Mouse (Mus musculus) myocyte (in vitro differentiated cells): ENCODE data around the gene Pzp. TPM values are rescaled to one million over a fixed set of nuclear protein-coding genes. Genes with fewer than 3 reads are reported as not detected.

Experiments used
- H3K27me3 ChIP-seq: one replicate; pipeline ENCODE4 v1.6.1; 2011; ENCODE audit not compliant: control insufficient read depth, insufficient read depth, insufficient read length
- H3K36me3 ChIP-seq: one replicate; pipeline ENCODE4 v1.6.1; 2011; ENCODE audit not compliant: control insufficient read depth, insufficient read depth
- H3K4me2 ChIP-seq: one replicate; pipeline ENCODE4 v1.6.1; 2011; ENCODE audit warnings: low read depth, control low read depth
- H3K4me3 ChIP-seq: one replicate; pipeline ENCODE4 v1.5.1; 2011; ENCODE audit warnings: mild to moderate bottlenecking, control low read depth, moderate library complexity
- H3K79me2 ChIP-seq: one replicate; pipeline ENCODE4 v1.6.1; 2011; ENCODE audit not compliant: control insufficient read depth, insufficient read depth
- H3ac ChIP-seq: one replicate; pipeline ENCODE4 v1.6.1; 2011; ENCODE audit not compliant: control insufficient read depth, insufficient read length
- CEBPB ChIP-seq: IDR thresholded peaks from 2 replicates; pipeline ENCODE4 v1.6.1; 2011; ENCODE audit warnings: mild to moderate bottlenecking, moderate library complexity; ENCODE audit not compliant: poor library complexity, insufficient read depth, severe bottlenecking
- E2F4 ChIP-seq: IDR thresholded peaks from one replicate; pipeline ENCODE4 v1.6.1; 2011; ENCODE audit warnings: mild to moderate bottlenecking, control low read depth, moderate library complexity; ENCODE audit not compliant: insufficient read depth
- MAX ChIP-seq: IDR thresholded peaks from one replicate; pipeline ENCODE4 v1.6.1; 2011; ENCODE audit warnings: low read depth, mild to moderate bottlenecking, control low read depth
- MYOD1 ChIP-seq, 3 experiments: IDR thresholded peaks; one replicate each; pipeline ENCODE4 v1.6.1; 2011; ENCODE audit warnings: control low read depth in 2 of 3, low read depth in 2 of 3, mild to moderate bottlenecking in 2 of 3, moderate library complexity in 1 of 3; ENCODE audit not compliant: insufficient read length in 2 of 3, control insufficient read depth in 1 of 3
- MYOG ChIP-seq, 3 experiments: IDR thresholded peaks; one replicate each; pipeline ENCODE4 v1.6.1; 2011; ENCODE audit warnings: control low read depth in 2 of 3, low read depth in 2 of 3, mild to moderate bottlenecking in 2 of 3; ENCODE audit not compliant: insufficient read length in 2 of 3, control insufficient read depth in 1 of 3, insufficient read depth in 1 of 3
- POLR2A ChIP-seq: IDR thresholded peaks from one replicate; pipeline ENCODE4 v1.6.1; 2011; ENCODE audit warnings: low read depth, mild to moderate bottlenecking, control low read depth, moderate library complexity; ENCODE audit not compliant: insufficient read length
- POLR2AphosphoS2 ChIP-seq: IDR thresholded peaks from one replicate; pipeline ENCODE4 v1.6.1; 2011; ENCODE audit warnings: low read depth, control low read depth; ENCODE audit not compliant: insufficient read length
- REST ChIP-seq: IDR thresholded peaks from one replicate; pipeline ENCODE4 v1.6.1; 2011; ENCODE audit warnings: mild to moderate bottlenecking, control low read depth, moderate library complexity; ENCODE audit not compliant: insufficient read depth, insufficient read length
- SRF ChIP-seq: IDR thresholded peaks from one replicate; pipeline ENCODE4 v1.6.1; 2011; ENCODE audit warnings: low read depth; ENCODE audit not compliant: control insufficient read depth, insufficient read length
- TCF12 ChIP-seq: IDR thresholded peaks from one replicate; pipeline ENCODE4 v1.6.1; 2011; ENCODE audit warnings: mild to moderate bottlenecking, control low read depth; ENCODE audit not compliant: poor library complexity, insufficient read depth, severe bottlenecking
- TCF3 ChIP-seq: IDR thresholded peaks from one replicate; pipeline ENCODE4 v1.6.1; 2011; ENCODE audit warnings: low read depth, control low read depth; ENCODE audit not compliant: insufficient read length
- USF1 ChIP-seq: IDR thresholded peaks from one replicate; pipeline ENCODE4 v1.6.1; 2011; ENCODE audit warnings: low read depth, mild to moderate bottlenecking, control low read depth, moderate library complexity
- polyA plus RNA-seq: library from polyadenylated mRNA; unstranded; fragments of >200 nt; fragmentation: generic; extraction: Trizol; gene quantifications from one replicate; pipeline ENCODE4 v1.2.1, GENCODE M21; 2012; ENCODE audit warnings: missing spikeins

Pzp gene
- polyA plus RNA-seq, 1 experiment: not detected

DNA sequence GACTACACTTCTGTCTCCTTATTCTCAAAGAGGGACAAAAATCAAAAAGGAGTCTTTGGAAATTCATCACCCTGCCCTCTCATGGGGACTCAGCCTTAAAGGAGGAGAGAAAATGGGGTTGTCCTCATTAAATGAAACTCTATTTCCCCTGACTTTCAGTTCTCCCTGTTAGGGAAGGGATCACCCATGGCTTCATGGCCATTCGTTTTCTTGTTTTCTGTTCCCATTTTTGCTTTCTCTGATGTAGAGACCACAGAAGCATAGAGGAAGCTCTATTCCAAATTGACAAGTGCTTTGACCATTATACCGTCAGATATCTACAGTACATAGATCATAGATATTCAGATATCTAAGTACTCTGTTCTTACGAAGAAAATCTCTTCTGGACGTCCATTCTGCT lies 18.9 kb upstream of the Pzp start:
- Histone ChIP-seq H3K27me3 (no peaks in the 10 kb centered on the region), H3ac (no peak overlapping the region), H3K36me3 (no peaks in the 10 kb centered on the region), H3K4me2 (no peak overlapping the region), H3K79me2 (no peaks in the 10 kb centered on the region), H3K4me3 (no peak overlapping the region)
- TF ChIP-seq REST (no peak), SRF (no peak), MYOD1 (IDR thresholded peaks at IDR 0.05; ENCODE audit: control insufficient read depth in 1 of 3, insufficient read length in 2 of 3, low read depth in 2 of 3) (no peak), USF1 (no peak), TCF12 (no peak), TCF3 (no peak), POLR2A (no peak), MAX (no peak)

DNA sequence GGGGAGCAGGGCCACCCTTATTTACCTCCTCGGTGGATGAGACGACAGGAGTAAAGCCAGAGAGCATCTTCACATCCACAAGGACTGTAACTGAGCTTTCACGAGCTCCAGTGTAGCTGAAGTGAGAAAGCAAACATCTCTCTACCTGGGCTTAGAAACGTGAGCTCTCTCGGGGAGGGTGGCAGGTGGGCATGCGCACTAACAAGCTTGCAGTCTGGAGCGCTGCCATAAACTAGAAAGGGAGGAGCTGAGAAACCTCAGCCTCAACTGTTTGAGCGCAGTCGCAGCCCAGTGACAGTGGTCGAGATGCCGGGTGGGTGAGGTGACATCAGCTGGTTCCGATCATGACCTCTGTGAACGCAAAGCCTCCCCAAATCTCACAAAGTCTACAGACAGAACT lies 16.7 kb upstream of the Pzp start:
- Histone ChIP-seq H3K4me3 (no peak overlapping the region), H3K79me2 (no peaks in the 10 kb centered on the region), H3K4me2 (no peak overlapping the region), H3K27me3 (no peaks in the 10 kb centered on the region), H3K36me3 (no peaks in the 10 kb centered on the region), H3ac (no peak overlapping the region)
- TF ChIP-seq MYOG (IDR thresholded peaks at IDR 0.05; ENCODE audit: control insufficient read depth in 1 of 3, insufficient read depth in 1 of 3, insufficient read length in 2 of 3, low read depth in 2 of 3) (no peak), SRF (no peak), MYOD1 (IDR thresholded peaks at IDR 0.05; ENCODE audit: control insufficient read depth in 1 of 3, insufficient read length in 2 of 3, low read depth in 2 of 3) (no peak), POLR2A (no peak), MAX (no peak), E2F4 (no peak), TCF3 (no peak)

DNA sequence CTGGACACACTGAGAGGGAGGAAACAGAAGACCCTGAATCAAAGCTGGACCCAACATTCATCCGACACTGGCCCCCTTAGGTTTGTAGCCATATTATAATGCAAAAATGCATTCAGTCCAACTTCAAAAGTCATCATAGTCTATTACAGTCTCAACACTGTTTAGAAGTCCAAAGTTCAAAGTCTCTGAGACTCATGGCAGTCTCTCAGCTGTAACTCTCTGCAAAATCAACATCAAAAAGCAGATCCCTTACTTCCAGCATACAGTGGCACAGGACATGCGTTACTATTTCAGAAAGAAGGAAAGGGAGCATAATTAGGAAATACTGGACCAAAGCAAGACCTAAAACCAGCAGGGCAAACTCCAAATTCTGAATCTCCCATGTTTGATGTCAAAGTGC lies 8.7 kb upstream of the Pzp start:
- Histone ChIP-seq H3K79me2 (no peaks in the 10 kb centered on the region), H3K4me3 (no peak overlapping the region), H3K27me3 (no peaks in the 10 kb centered on the region), H3ac (no peak overlapping the region), H3K36me3 (no peaks in the 10 kb centered on the region), H3K4me2 (no peak overlapping the region)
- TF ChIP-seq POLR2A: no peak
- TF ChIP-seq POLR2AphosphoS2: no peak
- TF ChIP-seq CEBPB: no peak
- no peak for TF ChIP-seq MAX
- no peak for TF ChIP-seq REST
- no peak for TF ChIP-seq USF1
- TF ChIP-seq MYOD1 (IDR thresholded peaks at IDR 0.05; ENCODE audit: control insufficient read depth in 1 of 3, insufficient read length in 2 of 3, low read depth in 2 of 3): no peak
- TF ChIP-seq TCF12: no peak
- TF ChIP-seq E2F4: no peak
- TF ChIP-seq SRF: no peak
- TF ChIP-seq MYOG (IDR thresholded peaks at IDR 0.05; ENCODE audit: control insufficient read depth in 1 of 3, insufficient read depth in 1 of 3, insufficient read length in 2 of 3, low read depth in 2 of 3): no peak
- no peak for TF ChIP-seq TCF3

DNA sequence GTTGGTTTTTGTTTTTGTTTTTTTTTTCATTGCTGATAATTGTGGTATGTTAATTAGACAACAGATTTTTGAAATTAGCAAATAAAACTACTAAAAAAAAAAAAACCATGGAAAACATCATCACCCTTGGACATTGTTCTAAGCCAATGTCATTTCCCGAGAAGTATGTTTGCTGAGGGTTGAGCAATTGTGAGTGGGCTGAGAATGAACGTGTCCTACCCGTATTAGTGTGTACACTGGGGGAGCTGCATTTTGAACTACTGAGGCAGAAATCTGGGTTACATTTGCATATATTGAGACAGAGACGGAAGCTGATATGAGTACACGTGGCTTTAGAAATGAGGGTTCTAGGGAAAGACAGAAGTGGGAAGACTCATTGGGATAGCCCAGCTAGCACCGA lies 6.8 kb upstream of the Pzp start:
- Histone ChIP-seq H3K4me3 (no peak overlapping the region), H3K27me3 (no peaks in the 10 kb centered on the region), H3K79me2 (no peaks in the 10 kb centered on the region), H3K4me2 (no peak overlapping the region), H3ac (no peak overlapping the region), H3K36me3 (no peaks in the 10 kb centered on the region)
- TF ChIP-seq CEBPB (no peak), E2F4 (no peak), REST (no peak), MAX (no peak), TCF3 (no peak), TCF12 (no peak), USF1 (no peak), POLR2A (no peak), MYOG (IDR thresholded peaks at IDR 0.05; ENCODE audit: control insufficient read depth in 1 of 3, insufficient read depth in 1 of 3, insufficient read length in 2 of 3, low read depth in 2 of 3) (no peak), SRF (no peak), POLR2AphosphoS2 (no peak), MYOD1 (IDR thresholded peaks at IDR 0.05; ENCODE audit: control insufficient read depth in 1 of 3, insufficient read length in 2 of 3, low read depth in 2 of 3) (no peak)

DNA sequence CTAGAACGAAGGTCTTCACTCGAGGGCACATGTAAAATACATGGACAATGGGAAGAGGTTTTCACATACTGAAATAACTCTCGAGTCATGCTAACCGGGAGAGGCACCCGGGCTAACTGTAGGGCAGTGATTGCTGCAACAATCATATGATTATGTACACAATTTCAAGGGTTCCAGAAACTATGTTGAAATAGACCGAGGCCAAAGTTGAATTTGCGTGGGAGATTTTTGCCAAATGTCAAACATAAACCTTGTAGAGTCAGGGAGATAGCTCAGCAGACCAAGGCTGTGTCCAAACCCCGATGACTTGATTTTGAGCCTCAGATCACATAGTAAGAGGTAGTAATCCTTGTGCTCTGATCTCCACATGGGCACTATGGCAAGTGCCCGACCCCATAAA lies 6.2 kb upstream of the Pzp start:
- Histone ChIP-seq H3K4me3 (no peak overlapping the region), H3K27me3 (no peaks in the 10 kb centered on the region), H3K4me2 (no peak overlapping the region), H3K79me2 (no peaks in the 10 kb centered on the region), H3ac (no peak overlapping the region), H3K36me3 (no peaks in the 10 kb centered on the region)
- TF ChIP-seq MAX: no peak
- no peak for TF ChIP-seq E2F4
- TF ChIP-seq POLR2AphosphoS2: no peak
- TF ChIP-seq TCF12: no peak
- TF ChIP-seq SRF: no peak
- no peak for TF ChIP-seq USF1
- TF ChIP-seq MYOG (IDR thresholded peaks at IDR 0.05; ENCODE audit: control insufficient read depth in 1 of 3, insufficient read depth in 1 of 3, insufficient read length in 2 of 3, low read depth in 2 of 3): no peak
- TF ChIP-seq CEBPB: no peak
- TF ChIP-seq MYOD1 (IDR thresholded peaks at IDR 0.05; ENCODE audit: control insufficient read depth in 1 of 3, insufficient read length in 2 of 3, low read depth in 2 of 3): no peak
- TF ChIP-seq REST: no peak
- TF ChIP-seq POLR2A: no peak
- TF ChIP-seq TCF3: no peak
